Mouse (Mus musculus): Measurements from ENCODE around the gene Dgki. TPM values are rescaled to one million over a fixed set of nuclear protein-coding genes. Genes with fewer than 3 reads are reported as not detected.

The Dgki gene
- polyA plus RNA-seq, 1 experiment: not detected

- Histone ChIP-seq H3K4me3 (ENCODE audit: insufficient read depth, low read depth, low read length) (no peak overlapping the region), H3K4me1 (ENCODE audit: control insufficient read depth, insufficient read depth, low read length) (no peaks in the 10 kb centered on the region), H3K27ac (ENCODE audit: insufficient read depth, low read depth, low read length) (no peak overlapping the region)
- TF ChIP-seq CTCF (IDR thresholded peaks at IDR 0.05; ENCODE audit: insufficient read depth, low read depth, low read length) (no peak), POLR2A (IDR thresholded peaks at IDR 0.05; ENCODE audit: insufficient read depth, low read depth, low read length) (no peak)
Observed at GRCm38 (mm10) chr6:36841174-36841573, 458.8 kb downstream of the Dgki start.

DNA sequence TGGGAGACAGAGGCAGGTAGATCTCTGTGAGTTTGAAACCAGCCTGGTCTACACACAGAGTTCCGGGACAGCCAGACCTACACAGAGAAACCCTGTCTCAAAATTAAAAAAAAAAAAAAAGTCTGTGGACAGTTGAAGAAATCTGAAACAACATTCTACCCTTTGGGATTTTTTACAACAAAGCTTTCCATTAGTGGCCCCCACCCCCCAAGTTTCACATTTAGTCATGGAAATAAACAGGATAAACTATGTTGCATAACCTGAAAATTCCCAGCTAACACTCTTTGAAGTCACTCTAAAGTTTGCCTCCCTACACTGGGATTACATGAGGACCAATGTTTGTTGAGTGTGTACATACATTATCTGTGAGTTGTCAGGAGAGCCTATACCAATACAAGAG lies 461.2 kb downstream of the Dgki start:
- Histone ChIP-seq H3K27ac (ENCODE audit: insufficient read depth, low read depth, low read length) (no peak overlapping the region), H3K4me1 (ENCODE audit: control insufficient read depth, insufficient read depth, low read length) (no peaks in the 10 kb centered on the region), H3K4me3 (ENCODE audit: insufficient read depth, low read depth, low read length) (no peak overlapping the region)
- TF ChIP-seq POLR2A (IDR thresholded peaks at IDR 0.05; ENCODE audit: insufficient read depth, low read depth, low read length) (no peak), CTCF (IDR thresholded peaks at IDR 0.05; ENCODE audit: insufficient read depth, low read depth, low read length) (no peak)
- 90% methylated on average over 1 of the region's 1 CpGs for WGBS

DNA sequence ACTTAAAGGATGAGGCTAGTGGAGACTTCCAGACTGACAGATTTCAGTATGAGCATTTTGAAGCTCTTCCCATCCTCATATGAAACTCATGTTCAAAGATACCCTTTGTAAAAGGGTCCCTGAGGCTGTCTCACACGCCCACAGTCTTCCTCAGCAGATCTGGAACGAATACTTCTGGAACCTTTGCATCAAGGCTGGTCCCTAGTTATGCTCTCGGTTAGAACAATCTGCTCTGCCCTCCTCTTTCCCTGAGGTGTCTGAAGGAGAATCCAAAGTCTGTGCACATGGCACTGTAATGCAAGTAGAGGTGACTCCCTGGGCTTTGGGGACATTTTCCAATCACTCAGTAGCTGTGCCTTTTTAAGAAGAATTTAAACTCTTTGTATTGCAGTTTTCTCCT lies 464.6 kb downstream of the Dgki start:
- TF ChIP-seq CTCF (IDR thresholded peaks at IDR 0.05; ENCODE audit: insufficient read depth, low read depth, low read length) (no peak), POLR2A (IDR thresholded peaks at IDR 0.05; ENCODE audit: insufficient read depth, low read depth, low read length) (no peak)
- Histone ChIP-seq H3K4me3 (ENCODE audit: insufficient read depth, low read depth, low read length) (no peak overlapping the region), H3K27ac (ENCODE audit: insufficient read depth, low read depth, low read length) (no peak overlapping the region), H3K4me1 (ENCODE audit: control insufficient read depth, insufficient read depth, low read length) (no peaks in the 10 kb centered on the region)
- 76% methylated on average over 3 of the region's 3 CpGs for WGBS

DNA sequence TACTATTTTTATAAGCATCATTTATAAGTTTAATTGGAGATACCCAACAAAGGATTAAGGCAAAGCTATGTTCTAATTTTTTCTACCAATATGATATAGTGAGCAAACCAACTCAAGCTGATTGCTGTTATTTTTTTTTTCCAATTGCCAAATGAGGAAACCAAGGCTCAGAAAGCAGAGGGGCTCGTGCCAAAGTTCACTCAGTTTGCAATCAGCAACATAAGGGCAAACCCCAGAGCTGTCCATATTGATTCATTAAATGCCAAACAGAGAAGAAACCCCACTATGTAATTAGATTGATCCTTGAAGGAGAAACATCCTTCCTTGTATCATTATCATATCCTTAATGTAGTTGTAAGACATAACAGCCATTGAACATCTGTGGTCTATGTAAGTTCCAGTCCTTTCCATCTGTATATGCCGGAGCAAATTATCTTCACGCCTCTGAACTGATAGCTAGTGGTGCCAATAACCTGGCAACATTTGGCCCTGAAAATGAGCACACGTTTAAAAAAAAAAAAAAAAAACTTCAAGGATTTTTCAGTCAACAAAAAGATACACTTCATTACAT lies 465.2 kb downstream of the Dgki start:
- WGBS: 76% methylated on average over 4 of the region's 4 CpGs
- no peak overlapping the region for H3K4me3 ChIP-seq (ENCODE audit: insufficient read depth, low read depth, low read length)
- TF ChIP-seq POLR2A (IDR thresholded peaks at IDR 0.05; ENCODE audit: insufficient read depth, low read depth, low read length) (no peak), CTCF (IDR thresholded peaks at IDR 0.05; ENCODE audit: insufficient read depth, low read depth, low read length) (no peak)
- H3K27ac ChIP-seq (ENCODE audit: insufficient read depth, low read depth, low read length): no peak overlapping the region
- no peaks in the 10 kb centered on the region for H3K4me1 ChIP-seq (ENCODE audit: control insufficient read depth, insufficient read depth, low read length)

DNA sequence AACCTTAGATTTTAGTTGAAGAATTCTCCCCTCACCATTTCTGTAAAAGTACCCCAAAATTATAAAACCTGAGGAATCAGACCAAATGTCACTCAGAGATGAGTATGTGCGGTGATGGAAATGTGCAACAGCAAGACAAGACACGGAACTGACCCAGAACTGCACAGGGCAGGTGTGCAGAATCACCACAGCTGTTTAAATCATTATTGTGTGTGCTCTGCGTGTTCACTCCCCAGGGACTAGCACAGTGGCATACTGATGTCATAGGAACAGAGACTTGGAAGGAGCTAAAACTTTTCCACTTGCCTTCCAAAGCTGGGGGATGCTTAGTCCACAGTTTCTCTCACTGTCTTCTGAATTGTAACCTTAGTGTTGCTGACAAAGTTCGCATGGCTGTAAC lies 467.3 kb downstream of the Dgki start:
- no peak for TF ChIP-seq CTCF (IDR thresholded peaks at IDR 0.05; ENCODE audit: insufficient read depth, low read depth, low read length)
- no peak for TF ChIP-seq POLR2A (IDR thresholded peaks at IDR 0.05; ENCODE audit: insufficient read depth, low read depth, low read length)
- H3K4me1 ChIP-seq (ENCODE audit: control insufficient read depth, insufficient read depth, low read length): no peaks in the 10 kb centered on the region
- H3K27ac ChIP-seq (ENCODE audit: insufficient read depth, low read depth, low read length): no peak overlapping the region
- WGBS: 83% methylated on average over 4 of the region's 4 CpGs
- no peak overlapping the region for H3K4me3 ChIP-seq (ENCODE audit: insufficient read depth, low read depth, low read length)

DNA sequence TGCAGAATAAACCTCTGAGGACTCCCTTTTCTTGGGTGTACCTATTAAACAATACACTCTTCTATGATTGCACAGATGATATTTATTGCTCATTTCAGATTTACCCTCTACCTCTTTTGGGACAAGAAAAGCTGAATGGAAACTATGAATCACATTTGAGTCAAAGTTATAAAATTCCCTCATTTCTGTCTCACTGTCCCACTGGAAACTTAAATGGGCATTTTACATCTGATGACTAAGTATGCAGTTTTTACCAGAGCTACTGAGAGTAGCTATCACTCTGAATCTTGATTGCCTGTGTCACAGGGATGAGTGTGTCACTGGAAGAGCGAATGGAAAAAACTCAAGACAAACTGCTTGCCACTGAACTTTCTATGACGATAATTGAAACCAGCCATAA lies 467.8 kb downstream of the Dgki start:
- no peak overlapping the region for H3K27ac ChIP-seq (ENCODE audit: insufficient read depth, low read depth, low read length)
- TF ChIP-seq CTCF (IDR thresholded peaks at IDR 0.05; ENCODE audit: insufficient read depth, low read depth, low read length) (no peak), POLR2A (IDR thresholded peaks at IDR 0.05; ENCODE audit: insufficient read depth, low read depth, low read length) (no peak)
- H3K4me3 ChIP-seq (ENCODE audit: insufficient read depth, low read depth, low read length): no peak overlapping the region
- 92% methylated on average over 2 of the region's 2 CpGs for WGBS
- H3K4me1 ChIP-seq (ENCODE audit: control insufficient read depth, insufficient read depth, low read length): no peaks in the 10 kb centered on the region

- TF ChIP-seq CTCF (IDR thresholded peaks at IDR 0.05; ENCODE audit: insufficient read depth, low read depth, low read length) (no peak), POLR2A (IDR thresholded peaks at IDR 0.05; ENCODE audit: insufficient read depth, low read depth, low read length) (no peak)
- WGBS: 80% methylated on average over 9 of the region's 9 CpGs
- Histone ChIP-seq H3K4me3 (ENCODE audit: insufficient read depth, low read depth, low read length) (no peak overlapping the region), H3K4me1 (ENCODE audit: control insufficient read depth, insufficient read depth, low read length) (no peaks in the 10 kb centered on the region), H3K27ac (ENCODE audit: insufficient read depth, low read depth, low read length) (no peak overlapping the region)
Observed at GRCm38 (mm10) chr6:36830371-36830925, 469.5 kb downstream of the Dgki start.

DNA sequence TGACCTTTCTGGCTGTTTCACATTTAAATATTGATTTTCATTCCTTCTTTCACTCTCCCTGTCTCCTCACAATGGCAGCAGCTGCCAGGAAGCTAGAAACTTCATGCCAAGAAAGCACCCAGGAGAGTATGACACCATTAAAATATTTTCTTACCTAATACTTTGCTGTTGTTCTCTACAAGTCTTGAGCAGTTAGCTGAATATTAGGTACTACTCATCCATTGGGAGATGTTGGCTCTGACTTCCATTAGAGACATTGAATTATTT lies 480.3 kb downstream of the Dgki start:
- H3K4me1 ChIP-seq (ENCODE audit: control insufficient read depth, insufficient read depth, low read length): no peaks in the 10 kb centered on the region; the same call in 1 of the 2 replicates
- TF ChIP-seq POLR2A (IDR thresholded peaks at IDR 0.05; ENCODE audit: insufficient read depth, low read depth, low read length) (no peak), CTCF (IDR thresholded peaks at IDR 0.05; ENCODE audit: insufficient read depth, low read depth, low read length) (no peak)
- peak overlapping the region; percentile 72; the same call in 1 of the 2 replicates for H3K27ac ChIP-seq (ENCODE audit: insufficient read depth, low read depth, low read length)
- H3K4me3 ChIP-seq (ENCODE audit: insufficient read depth, low read depth, low read length): no peak overlapping the region

DNA sequence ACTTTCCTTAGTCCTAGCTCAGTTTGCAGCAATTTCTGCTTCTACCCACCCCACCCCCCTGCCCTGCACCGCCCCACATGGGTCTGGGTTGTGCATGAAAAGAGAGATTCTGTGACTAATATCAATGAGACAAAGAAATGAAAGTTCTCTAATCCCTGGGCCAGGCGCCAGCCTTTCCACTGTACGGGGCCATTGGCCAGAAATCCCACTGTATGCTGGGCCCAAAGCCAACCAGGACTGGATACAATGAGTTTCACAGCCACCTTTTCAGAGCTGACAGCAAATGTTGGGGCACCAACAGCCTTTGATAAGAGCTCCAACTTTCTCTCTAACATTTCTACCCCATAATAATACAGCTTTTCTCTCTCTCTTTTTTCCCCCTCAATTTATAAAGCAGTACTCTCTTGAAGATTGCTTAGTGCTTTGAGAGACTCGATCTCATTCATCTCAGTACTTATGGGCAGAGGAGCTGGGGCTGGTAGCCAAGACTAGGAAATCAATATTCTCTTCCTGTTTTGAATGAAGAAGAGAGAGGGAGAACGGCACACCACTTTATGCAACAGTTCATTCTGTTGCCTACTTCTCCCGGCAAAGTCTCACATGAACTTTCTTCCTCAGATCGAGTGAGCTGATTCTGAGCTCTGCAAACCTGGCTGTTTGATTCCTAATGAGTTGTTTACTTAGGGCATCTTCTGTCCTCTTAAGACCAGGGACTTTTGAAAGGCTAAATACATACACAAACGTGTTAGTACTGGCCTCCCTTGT lies 480.8 kb downstream of the Dgki start:
- TF ChIP-seq POLR2A (IDR thresholded peaks at IDR 0.05; ENCODE audit: insufficient read depth, low read depth, low read length) (no peak), CTCF (IDR thresholded peaks at IDR 0.05; ENCODE audit: insufficient read depth, low read depth, low read length) (no peak)
- H3K4me1 ChIP-seq (ENCODE audit: control insufficient read depth, insufficient read depth, low read length): no peaks in the 10 kb centered on the region; the same call in 1 of the 2 replicates
- no peak overlapping the region for H3K4me3 ChIP-seq (ENCODE audit: insufficient read depth, low read depth, low read length)
- peak overlapping the region; percentile 72; the same call in 1 of the 2 replicates for H3K27ac ChIP-seq (ENCODE audit: insufficient read depth, low read depth, low read length)
- 43% methylated on average over 8 of the region's 8 CpGs for WGBS
